Mouse (Mus musculus) c-Kit-positive CD71-positive TER-119-negative erythroid progenitor cells, embryonic 14.5 days (primary cell): ENCODE data around the gene Sap30l.
"Not testable (repeated sequence)": the region's sequence is repeated elsewhere in the genome, so short reads cannot be mapped to it uniquely, and the experiment has no call there.

ENCODE experiments used
- DNase-seq: peaks from one replicate; pipeline ENCODE4 v3.0.0-alpha.2; 2013; ENCODE audit warnings: low read depth

Gene Sap30l

GRCm38 (mm10) chr11:57800266-57800951, 1.0 kb upstream of the Sap30l start:
- no peak for DNase-seq

GRCm38 (mm10) chr11:57801766-57802510, 501 bp downstream of the Sap30l start:
- DNase-seq: no peak

GRCm38 (mm10) chr11:57802511-57802870, 1.1 kb downstream of the Sap30l start:
- DNase-seq: no peak

- no peak for DNase-seq
These were observed 3.6 kb downstream of the Sap30l start for GRCm38 (mm10) chr11:57805047-57805446.

GRCm38 (mm10) chr11:57809017-57809731, 7.7 kb downstream of the Sap30l start:
- no peak for DNase-seq

- DNase-seq: no peak
These were observed 8.3 kb downstream of the Sap30l start for GRCm38 (mm10) chr11:57809732-57810098.

GRCm38 (mm10) chr11:57811006-57811405, 9.6 kb downstream of the Sap30l start:
- no peak for DNase-seq

GRCm38 (mm10) chr11:57812212-57812611, 10.8 kb downstream of the Sap30l start:
- DNase-seq: no peak

GRCm38 (mm10) chr11:57813641-57814040, 12.2 kb downstream of the Sap30l start:
- DNase-seq: no peak

- DNase-seq: no peak
These were observed 16.8 kb downstream of the Sap30l start for GRCm38 (mm10) chr11:57818189-57818588.

GRCm38 (mm10) chr11:57819999-57820581, 18.7 kb downstream of the Sap30l start:
- peak; percentile 56 for DNase-seq

GRCm38 (mm10) chr11:57823159-57823558, 21.7 kb downstream of the Sap30l start:
- DNase-seq: not testable (repeated sequence)

GRCm38 (mm10) chr11:57823714-57824113, 22.3 kb downstream of the Sap30l start:
- DNase-seq: no peak

GRCm38 (mm10) chr11:57825234-57825633, 23.8 kb downstream of the Sap30l start:
- DNase-seq: not testable (repeated sequence)

GRCm38 (mm10) chr11:57827048-57827914, 25.8 kb downstream of the Sap30l start:
- DNase-seq: no peak

- no peak for DNase-seq
These were observed 26.6 kb downstream of the Sap30l start for GRCm38 (mm10) chr11:57827915-57828545.

GRCm38 (mm10) chr11:57828955-57829870, 27.8 kb downstream of the Sap30l start:
- no peak for DNase-seq

- no peak for DNase-seq
These were observed 28.7 kb downstream of the Sap30l start for GRCm38 (mm10) chr11:57829871-57830775.

GRCm38 (mm10) chr11:57831281-57831781, 29.9 kb downstream of the Sap30l start:
- no peak for DNase-seq
